Mouse (Mus musculus) myocyte (in vitro differentiated cells): ENCODE data around the gene Ifitm7.

Experiments used
- REST ChIP-seq: IDR thresholded peaks from one replicate; pipeline ENCODE4 v1.6.1; 2011; ENCODE audit warnings: mild to moderate bottlenecking, control low read depth, moderate library complexity; ENCODE audit not compliant: insufficient read depth, insufficient read length
- TCF12 ChIP-seq: IDR thresholded peaks from one replicate; pipeline ENCODE4 v1.6.1; 2011; ENCODE audit warnings: mild to moderate bottlenecking, control low read depth; ENCODE audit not compliant: poor library complexity, insufficient read depth, severe bottlenecking

DNA sequence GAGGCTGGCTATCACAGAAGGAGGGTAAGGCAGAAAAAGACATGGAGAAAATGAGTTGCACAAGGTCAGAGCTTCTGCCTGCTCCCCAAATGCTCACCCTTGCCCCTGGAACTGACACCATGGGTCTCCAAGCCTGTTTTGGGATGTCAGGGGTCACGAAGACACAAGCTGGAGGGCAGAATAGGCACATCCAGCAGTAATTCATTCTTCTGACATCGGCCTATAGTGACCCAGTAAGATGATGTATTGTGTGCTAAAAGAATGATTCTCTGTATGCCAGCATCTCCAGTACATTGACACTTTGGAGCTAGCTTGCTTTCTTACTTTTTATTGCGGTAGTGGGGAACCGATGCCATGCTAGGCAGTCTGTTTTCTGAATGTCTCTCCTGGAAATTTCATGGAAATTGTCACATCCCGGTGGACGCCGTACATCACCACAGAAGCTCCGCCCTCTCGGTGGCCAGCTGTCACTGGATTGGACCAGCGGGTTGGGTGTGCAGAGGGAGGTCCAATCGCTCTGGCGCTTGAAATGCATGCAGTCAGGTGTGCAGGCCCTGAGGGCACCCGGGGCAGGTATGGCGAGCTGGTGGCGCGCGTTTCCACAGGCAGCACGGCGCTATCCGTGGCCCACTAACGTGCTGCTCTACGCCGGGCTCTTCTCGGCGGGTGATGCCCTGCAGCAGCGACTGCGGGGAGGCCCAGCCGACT lies 46.4 kb downstream of the Ifitm7 start:
- TF ChIP-seq REST (no peak), TCF12 (no peak)
